Mouse (Mus musculus): Measurements from ENCODE around the gene Lingo4. TPM values are rescaled to one million over a fixed set of nuclear protein-coding genes. Genes with fewer than 3 reads are reported as not detected.

Lingo4 gene
- total RNA-seq, 2 experiments from 2014 or later = not detected

GRCm38 (mm10) chr3:94386671-94387070, 11.6 kb upstream of the Lingo4 start:
- no peak for ATAC-seq (replicated peaks; ENCODE audit: poor library complexity)

- ATAC-seq (replicated peaks; ENCODE audit: poor library complexity) = no peak
These were observed 10.9 kb upstream of the Lingo4 start for GRCm38 (mm10) chr3:94387391-94387790.

GRCm38 (mm10) chr3:94388047-94388446, 10.3 kb upstream of the Lingo4 start:
- ATAC-seq (replicated peaks; ENCODE audit: poor library complexity) = peak; percentile 70

GRCm38 (mm10) chr3:94389420-94389819, 8.9 kb upstream of the Lingo4 start:
- no peak for ATAC-seq (replicated peaks; ENCODE audit: poor library complexity)

GRCm38 (mm10) chr3:94391001-94391400, 7.3 kb upstream of the Lingo4 start:
- no peak for ATAC-seq (replicated peaks; ENCODE audit: poor library complexity)

GRCm38 (mm10) chr3:94392128-94392527, 6.2 kb upstream of the Lingo4 start:
- ATAC-seq (replicated peaks; ENCODE audit: poor library complexity) = no peak

- ATAC-seq (replicated peaks; ENCODE audit: poor library complexity) = no peak
These were observed 5.3 kb upstream of the Lingo4 start for GRCm38 (mm10) chr3:94393049-94393448.

GRCm38 (mm10) chr3:94396336-94396735, 2.0 kb upstream of the Lingo4 start:
- ATAC-seq (replicated peaks; ENCODE audit: poor library complexity) = no peak

- ATAC-seq (replicated peaks; ENCODE audit: poor library complexity) = no peak
These were observed 1.5 kb upstream of the Lingo4 start for GRCm38 (mm10) chr3:94396851-94397250.

- ATAC-seq (replicated peaks; ENCODE audit: poor library complexity) = peak; percentile 39
These were observed 695 bp downstream of the Lingo4 start for GRCm38 (mm10) chr3:94398943-94399481.

GRCm38 (mm10) chr3:94399663-94400310, 1.5 kb downstream of the Lingo4 start:
- ATAC-seq (replicated peaks; ENCODE audit: poor library complexity) = no peak

- ATAC-seq (replicated peaks; ENCODE audit: poor library complexity) = no peak
These were observed 4.1 kb downstream of the Lingo4 start for GRCm38 (mm10) chr3:94402451-94402850.

GRCm38 (mm10) chr3:94404366-94405054, 6.2 kb downstream of the Lingo4 start:
- ATAC-seq (replicated peaks; ENCODE audit: poor library complexity) = no peak

- no peak for ATAC-seq (replicated peaks; ENCODE audit: poor library complexity)
These were observed 7.2 kb downstream of the Lingo4 start for GRCm38 (mm10) chr3:94405561-94405960.

GRCm38 (mm10) chr3:94412530-94412929, 14.2 kb downstream of the Lingo4 start:
- peak; percentile 41 for ATAC-seq (replicated peaks; ENCODE audit: poor library complexity)

GRCm38 (mm10) chr3:94413031-94413679, 14.8 kb downstream of the Lingo4 start, which contains the start of gene Tdrkh:
Tdrkh (plus strand) TSS chr3:94413273.
- ATAC-seq (replicated peaks; ENCODE audit: poor library complexity) = peak; percentile 99

GRCm38 (mm10) chr3:94430980-94431379, 32.7 kb downstream of the Lingo4 start:
- 0 out of 2 replicates have a peak, but pooled peaks have one; percentile 26 for ATAC-seq (replicated peaks; ENCODE audit: poor library complexity)

GRCm38 (mm10) chr3:94434305-94434704, 36.0 kb downstream of the Lingo4 start:
- no peak for ATAC-seq (replicated peaks; ENCODE audit: poor library complexity)

GRCm38 (mm10) chr3:94436420-94436819, 38.1 kb downstream of the Lingo4 start:
- ATAC-seq (replicated peaks; ENCODE audit: poor library complexity) = no peak

- peak; percentile 70 for ATAC-seq (replicated peaks; ENCODE audit: poor library complexity)
These were observed 42.9 kb downstream of the Lingo4 start for GRCm38 (mm10) chr3:94441182-94441581.

GRCm38 (mm10) chr3:94442951-94443596, 44.8 kb downstream of the Lingo4 start, which contains the start of gene Mrpl9:
Mrpl9 (plus strand) TSS chr3:94443318.
- ATAC-seq (replicated peaks; ENCODE audit: poor library complexity) = peak; percentile 94
